Mouse (Mus musculus) hindbrain, embryonic 15.5 days (tissue): Measurements from ENCODE around the gene Edem2. TPM values are rescaled to one million over a fixed set of nuclear protein-coding genes. Genes with fewer than 3 reads are reported as not detected.
A peak's percentile ranks its signal among the peaks of the same experiment; 100 is the strongest.
"Not testable (repeated sequence)": the region's sequence is repeated elsewhere in the genome, so short reads cannot be mapped to it uniquely, and the experiment has no call there.

Experiments
- ATAC-seq: fragments of 200-750 bp; cut with Nextera tagmentation; 2 replicates; pipeline ENCODE4 v1.8.0; 2017; ENCODE audit warnings: low read depth, moderate number of reproducible peaks, moderate TSS enrichment; ENCODE audit not compliant: low FRiP score
- H3K27ac ChIP-seq: fragments of 300-500 bp; sonication (generic); replicated peaks from 2 replicates; pipeline ENCODE4 v1.5.1; 2015; ENCODE audit warnings: mild to moderate bottlenecking, inconsistent platforms
- H3K27me3 ChIP-seq: fragments of 300-500 bp; sonication (generic); 2 replicates; pipeline ENCODE4 v1.6.1; 2015; ENCODE audit warnings: control low read depth, inconsistent platforms
- H3K36me3 ChIP-seq: fragments of 300-500 bp; sonication (generic); 2 replicates; pipeline ENCODE4 v1.6.1; 2015; ENCODE audit warnings: control low read depth, inconsistent platforms
- H3K4me1 ChIP-seq: fragments of 300-500 bp; sonication (generic); replicated peaks from 2 replicates; pipeline ENCODE4 v1.6.1; 2015; ENCODE audit warnings: control low read depth, inconsistent platforms
- H3K4me2 ChIP-seq: fragments of 300-500 bp; sonication (generic); 2 replicates; pipeline ENCODE4 v1.6.1; 2015; ENCODE audit warnings: moderate library complexity, mild to moderate bottlenecking, inconsistent platforms
- H3K4me3 ChIP-seq: fragments of 300-500 bp; sonication (generic); 2 replicates; pipeline ENCODE4 v1.5.1; 2015; ENCODE audit warnings: mild to moderate bottlenecking, inconsistent platforms
- H3K9ac ChIP-seq: fragments of 300-500 bp; sonication (generic); 2 replicates; pipeline ENCODE4 v1.6.1; 2015; ENCODE audit warnings: inconsistent platforms
- H3K9me3 ChIP-seq: fragments of 300-500 bp; sonication (generic); 2 replicates; pipeline ENCODE4 v1.6.1; 2016; ENCODE audit warnings: control low read depth, inconsistent platforms
- WGBS: fragments of 180-500 bp; shearing (Covaris S2); methylation state at CpG from one replicate; pipeline ENCODE4 v1.1.7; 2015; 5-methylcytosine and 5-hydroxymethylcytosine counted together
- polyA plus RNA-seq: library from polyadenylated mRNA; unstranded; fragments of >200 nt; fragmentation: Nextera tagmentation; extraction: Ambion mirVana; gene quantifications from 2 replicates; pipeline ENCODE4 v1.2.1, GENCODE M21; 2015

The Edem2 gene
- polyA plus RNA-seq, 1 experiment from 2014 or later: 42.4 TPM

- H3K4me2 ChIP-seq: peak overlapping the region; percentile 84
- H3K4me3 ChIP-seq: peak overlapping the region; percentile 88
- ATAC-seq: peak; percentile 57
- H3K36me3 ChIP-seq: peaks cover 19% of the 10 kb centered on the region; the same call in 1 of the 2 replicates
- H3K4me1 ChIP-seq: peaks cover 15% of the 10 kb centered on the region
- H3K27me3 ChIP-seq: no peaks in the 10 kb centered on the region
- H3K9ac ChIP-seq: peak overlapping the region; percentile 81
- no peaks in the 10 kb centered on the region for H3K9me3 ChIP-seq
- WGBS: 5% methylated on average over 15 of the region's 15 CpGs
- peak overlapping the region; percentile 69 for H3K27ac ChIP-seq
Observed at GRCm38 (mm10) chr2:155728742-155729141, 533 bp downstream of the Edem2 start.

- no peaks in the 10 kb centered on the region for H3K27me3 ChIP-seq
- H3K4me2 ChIP-seq: peak overlapping the region; percentile 84
- H3K4me3 ChIP-seq: peak overlapping the region; percentile 88; the same call in 1 of the 2 replicates
- H3K9ac ChIP-seq: no peak overlapping the region
- WGBS: 82% methylated on average over 7 of the region's 7 CpGs
- H3K4me1 ChIP-seq: peaks cover 15% of the 10 kb centered on the region
- no peaks in the 10 kb centered on the region for H3K9me3 ChIP-seq
- no peak overlapping the region for H3K27ac ChIP-seq
- ATAC-seq: no peak
- peaks cover 21% of the 10 kb centered on the region; the same call in 1 of the 2 replicates for H3K36me3 ChIP-seq
Observed at GRCm38 (mm10) chr2:155727764-155728395, 1.4 kb downstream of the Edem2 start.

DNA sequence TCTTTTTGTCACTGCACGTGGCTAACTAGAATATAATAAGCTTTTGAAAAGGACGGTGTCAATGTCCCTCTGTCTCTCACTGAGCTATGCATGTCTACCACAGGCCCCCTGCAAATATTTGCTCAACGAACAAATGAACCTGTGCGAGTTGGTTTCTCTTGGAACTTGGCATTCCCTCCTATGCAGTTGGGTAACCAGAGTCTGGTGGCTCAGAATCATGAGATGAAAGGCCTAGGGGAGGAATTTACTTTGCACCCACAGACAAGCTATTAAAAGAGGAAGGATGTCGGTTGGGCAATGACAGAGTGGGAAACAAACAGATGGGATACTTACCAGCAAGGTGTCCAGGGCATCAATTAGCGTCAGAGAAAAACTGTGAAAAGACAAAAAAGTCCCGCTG is 3.0 kb downstream of the Edem2 start:
- no peak overlapping the region for H3K9ac ChIP-seq
- WGBS: 87% methylated on average over 7 of the region's 7 CpGs
- H3K27me3 ChIP-seq: no peaks in the 10 kb centered on the region
- no peaks in the 10 kb centered on the region for H3K9me3 ChIP-seq
- no peak for ATAC-seq
- H3K27ac ChIP-seq: no peak overlapping the region
- H3K4me3 ChIP-seq: no peak overlapping the region
- peaks cover 28% of the 10 kb centered on the region; the same call in 1 of the 2 replicates for H3K36me3 ChIP-seq
- peaks cover 15% of the 10 kb centered on the region for H3K4me1 ChIP-seq
- H3K4me2 ChIP-seq: no peak overlapping the region

DNA sequence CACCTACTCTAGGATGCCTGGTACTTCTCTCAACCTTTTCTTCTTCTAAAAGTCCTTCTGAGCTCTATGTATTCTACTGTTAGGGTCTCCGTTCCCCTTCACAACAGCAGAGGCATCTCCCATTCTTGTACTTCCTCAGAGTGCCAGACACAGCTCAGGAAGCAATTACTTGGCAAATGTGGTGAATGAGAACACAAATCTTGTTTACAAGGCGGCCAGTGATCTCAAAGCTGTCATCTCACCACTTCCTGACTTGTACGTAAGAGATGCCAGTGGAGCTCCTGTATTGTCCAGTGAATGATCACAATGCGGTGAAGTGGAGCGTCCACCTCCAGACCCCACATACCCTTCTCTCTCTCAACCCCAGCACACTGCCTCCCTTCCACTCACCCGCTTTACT is 4.7 kb downstream of the Edem2 start:
- WGBS: 92% methylated on average over 6 of the region's 6 CpGs
- H3K27ac ChIP-seq: no peak overlapping the region
- peaks cover 38% of the 10 kb centered on the region; the same call in 1 of the 2 replicates for H3K36me3 ChIP-seq
- peaks cover 15% of the 10 kb centered on the region for H3K4me1 ChIP-seq
- ATAC-seq: no peak
- H3K4me2 ChIP-seq: no peak overlapping the region
- H3K27me3 ChIP-seq: no peaks in the 10 kb centered on the region
- H3K9me3 ChIP-seq: no peaks in the 10 kb centered on the region
- H3K4me3 ChIP-seq: no peak overlapping the region
- no peak overlapping the region for H3K9ac ChIP-seq

- Histone ChIP-seq H3K36me3 (peaks cover 43% of the 10 kb centered on the region; the same call in 1 of the 2 replicates), H3K9me3 (no peaks in the 10 kb centered on the region), H3K4me2 (no peak overlapping the region), H3K9ac (no peak overlapping the region), H3K27ac (no peak overlapping the region), H3K27me3 (no peaks in the 10 kb centered on the region), H3K4me1 (peaks cover 15% of the 10 kb centered on the region), H3K4me3 (no peak overlapping the region)
- 84% methylated on average over 5 of the region's 5 CpGs for WGBS
- no peak for ATAC-seq
Observed at GRCm38 (mm10) chr2:155724036-155724435, 5.2 kb downstream of the Edem2 start.

DNA sequence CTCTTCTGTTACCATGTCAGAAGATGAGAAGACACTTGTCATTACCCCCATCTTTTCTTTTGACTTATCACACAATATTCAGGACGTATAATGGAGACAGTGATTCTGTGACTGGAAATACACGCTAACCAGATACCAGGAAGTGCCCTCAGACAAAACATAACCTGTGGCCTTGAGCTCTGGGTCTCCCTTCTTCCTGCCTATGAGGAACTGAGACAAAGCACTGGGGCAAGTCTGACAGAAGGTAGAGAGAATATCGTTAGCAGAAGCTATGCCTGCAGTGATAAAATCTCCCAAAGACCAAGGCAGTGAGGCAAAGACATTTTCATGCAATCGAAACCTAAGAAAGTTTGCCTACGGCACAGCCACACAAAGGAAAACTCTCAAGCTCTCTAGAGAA is 8.7 kb downstream of the Edem2 start:
- no peak for ATAC-seq
- Histone ChIP-seq H3K4me1 (no peaks in the 10 kb centered on the region), H3K4me3 (no peak overlapping the region), H3K9me3 (no peaks in the 10 kb centered on the region), H3K36me3 (peaks cover 60% of the 10 kb centered on the region), H3K27ac (no peak overlapping the region), H3K27me3 (no peaks in the 10 kb centered on the region), H3K4me2 (no peak overlapping the region), H3K9ac (no peak overlapping the region)
- 92% methylated on average over 5 of the region's 5 CpGs for WGBS

DNA sequence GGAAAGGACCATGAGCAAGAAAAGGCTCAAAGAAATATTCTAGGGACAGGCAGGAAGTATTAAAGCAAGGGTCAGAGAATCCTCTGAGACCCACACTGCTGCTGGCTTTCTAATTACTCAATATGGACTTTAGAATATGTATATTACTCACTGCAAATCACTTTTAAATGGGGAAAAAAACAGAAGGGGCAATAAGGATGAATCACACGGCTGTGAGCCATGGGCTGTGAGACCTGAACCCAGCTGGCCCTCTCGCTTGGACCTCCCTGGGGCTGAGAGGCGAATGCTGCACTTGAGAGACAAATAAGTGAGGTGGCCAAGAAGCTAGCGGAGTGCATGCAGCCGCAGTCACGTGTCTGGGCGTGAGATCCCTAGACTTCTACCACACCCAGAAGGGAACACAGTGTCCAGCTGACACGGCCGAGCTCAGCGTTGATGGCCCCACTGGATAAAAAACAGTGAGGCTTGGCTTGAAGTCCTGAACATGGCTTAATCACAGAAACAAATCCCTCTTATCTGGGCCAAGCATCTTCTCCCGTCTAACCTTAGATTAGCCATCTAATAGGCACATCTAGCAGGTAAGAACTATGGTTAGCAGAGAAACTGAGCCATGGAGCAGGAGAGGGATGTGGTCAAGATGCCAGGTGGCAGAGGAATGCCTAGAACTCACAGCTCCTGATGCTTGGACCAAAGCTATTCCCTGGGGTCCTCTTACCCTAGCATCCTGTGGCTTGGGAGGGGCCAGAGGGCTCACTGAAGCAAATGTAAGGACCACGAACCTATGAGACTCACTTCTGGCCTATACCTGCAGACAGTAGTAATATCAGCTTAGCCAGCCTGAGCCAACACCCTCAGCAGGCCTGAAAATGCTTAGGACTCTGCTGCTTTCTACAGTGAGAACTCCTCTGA is 11.9 kb downstream of the Edem2 start:
- ATAC-seq: no peak
- H3K4me1 ChIP-seq: no peaks in the 10 kb centered on the region
- H3K9ac ChIP-seq: no peak overlapping the region
- no peak overlapping the region for H3K4me2 ChIP-seq
- no peak overlapping the region for H3K4me3 ChIP-seq
- H3K9me3 ChIP-seq: no peaks in the 10 kb centered on the region
- peaks cover 63% of the 10 kb centered on the region for H3K36me3 ChIP-seq
- no peak overlapping the region for H3K27ac ChIP-seq
- WGBS: 90% methylated on average over 12 of the region's 12 CpGs
- H3K27me3 ChIP-seq: no peaks in the 10 kb centered on the region

DNA sequence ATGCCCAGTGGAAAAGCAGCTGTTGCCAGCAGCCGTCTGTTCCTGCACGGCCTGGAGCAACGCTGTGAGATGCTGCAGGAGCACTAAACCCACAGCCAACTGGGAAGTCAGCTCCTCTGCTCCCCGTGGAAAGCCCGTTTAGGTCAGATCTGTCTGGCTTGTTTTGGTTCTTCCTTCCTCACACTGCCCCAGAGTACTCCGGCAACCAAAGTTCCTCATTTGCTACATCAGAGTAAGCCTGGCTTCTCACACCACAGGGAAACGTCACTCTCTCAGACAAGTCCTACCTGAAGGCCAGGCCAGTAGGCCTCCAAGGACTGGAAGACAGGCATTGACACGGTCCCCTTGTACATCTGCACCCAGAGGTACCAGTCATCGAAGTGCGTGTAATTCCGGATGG is 18.7 kb downstream of the Edem2 start:
- no peak overlapping the region for H3K9ac ChIP-seq
- no peaks in the 10 kb centered on the region for H3K9me3 ChIP-seq
- no peak overlapping the region for H3K27ac ChIP-seq
- no peak overlapping the region for H3K4me2 ChIP-seq
- no peaks in the 10 kb centered on the region for H3K27me3 ChIP-seq
- H3K4me1 ChIP-seq: no peaks in the 10 kb centered on the region
- peaks cover 71% of the 10 kb centered on the region for H3K36me3 ChIP-seq
- WGBS: 89% methylated on average over 11 of the region's 11 CpGs
- ATAC-seq: no peak
- no peak overlapping the region for H3K4me3 ChIP-seq

DNA sequence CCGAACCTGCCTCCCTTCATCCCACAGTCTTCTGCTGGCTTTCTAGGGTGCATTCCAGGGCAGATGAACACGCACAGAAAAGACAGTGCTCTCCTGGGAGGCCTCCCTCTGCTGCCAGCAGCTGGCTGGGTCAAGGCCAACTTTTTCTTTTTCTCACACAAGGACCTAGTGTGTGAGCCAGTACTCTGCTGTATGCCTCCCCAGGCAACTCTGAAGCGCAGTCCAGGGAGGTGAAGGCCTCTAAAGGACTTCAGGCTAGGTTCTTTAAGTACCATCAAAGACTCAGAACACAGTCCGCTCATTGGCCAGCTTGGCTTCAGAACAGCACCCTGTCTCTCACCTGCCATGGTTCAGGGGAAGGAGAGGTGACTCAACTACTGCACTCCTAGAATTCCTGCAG is 22.0 kb downstream of the Edem2 start:
- Histone ChIP-seq H3K27ac (no peak overlapping the region), H3K4me3 (no peak overlapping the region)
- no peak for ATAC-seq

DNA sequence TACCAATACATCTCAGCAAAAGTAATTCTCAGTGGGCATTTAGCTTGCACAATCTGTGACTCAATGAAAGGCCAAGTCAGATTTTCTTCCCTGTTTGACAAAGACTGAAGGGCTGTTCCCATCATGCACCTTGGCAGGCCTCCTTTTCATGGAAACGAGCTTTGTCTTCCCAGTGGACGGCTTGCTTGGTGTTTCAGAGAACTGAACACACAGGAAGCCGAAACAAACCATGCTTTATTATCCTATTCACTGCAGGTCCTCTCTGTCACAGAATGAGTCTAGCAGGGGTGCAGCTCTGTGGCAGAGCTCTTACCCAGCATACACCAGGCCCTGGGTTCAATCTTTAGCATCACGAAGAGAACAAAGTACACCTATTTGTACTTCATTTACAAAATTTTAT is 25.6 kb downstream of the Edem2 start:
- Histone ChIP-seq H3K36me3 (peaks cover 43% of the 10 kb centered on the region; the same call in 1 of the 2 replicates), H3K4me3 (no peak overlapping the region), H3K27me3 (no peaks in the 10 kb centered on the region), H3K9me3 (no peaks in the 10 kb centered on the region), H3K9ac (no peak overlapping the region), H3K27ac (no peak overlapping the region), H3K4me2 (no peak overlapping the region), H3K4me1 (no peaks in the 10 kb centered on the region)
- no peak for ATAC-seq
- WGBS: 19% methylated on average over 4 of the region's 4 CpGs

More for the DNA sequence above, 22.0 kb downstream of the Edem2 start:
- Histone ChIP-seq H3K4me1 (no peaks in the 10 kb centered on the region), H3K9ac (no peak overlapping the region), H3K36me3 (peaks cover 61% of the 10 kb centered on the region), H3K27me3 (no peaks in the 10 kb centered on the region), H3K9me3 (no peaks in the 10 kb centered on the region), H3K4me2 (no peak overlapping the region)
- WGBS: 79% methylated on average over 4 of the region's 4 CpGs

DNA sequence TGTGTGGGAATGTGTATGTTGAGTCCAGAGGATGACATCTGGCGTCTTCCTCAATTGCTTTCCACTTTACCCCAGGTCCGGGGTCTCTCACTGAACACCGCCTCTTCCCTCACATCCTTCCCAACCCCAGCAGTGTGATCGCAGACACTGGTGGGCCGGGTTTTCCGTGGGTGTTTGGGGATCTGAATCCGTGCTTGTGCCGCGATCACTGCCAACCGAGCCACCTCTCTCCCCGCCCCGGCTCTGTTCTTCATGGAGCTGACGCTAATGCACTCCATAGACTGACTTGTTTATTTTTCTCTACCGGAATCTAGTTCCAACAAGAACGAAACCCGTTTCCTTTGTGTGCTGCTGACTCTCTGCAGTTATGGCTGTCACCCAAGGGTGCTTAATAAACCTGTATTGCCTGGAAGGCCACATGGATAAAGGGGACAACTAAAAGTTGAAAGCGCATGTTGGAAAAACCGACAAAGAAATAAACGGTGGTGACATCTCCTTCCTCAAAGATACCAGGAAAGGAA is 27.8 kb downstream of the Edem2 start:
- Histone ChIP-seq H3K27ac (no peak overlapping the region), H3K9me3 (no peaks in the 10 kb centered on the region), H3K9ac (no peak overlapping the region), H3K27me3 (no peaks in the 10 kb centered on the region), H3K4me3 (no peak overlapping the region), H3K4me1 (no peaks in the 10 kb centered on the region), H3K36me3 (peaks cover 31% of the 10 kb centered on the region; the same call in 1 of the 2 replicates), H3K4me2 (no peak overlapping the region)
- ATAC-seq: no peak
- WGBS: 95% methylated on average over 19 of the region's 19 CpGs

DNA sequence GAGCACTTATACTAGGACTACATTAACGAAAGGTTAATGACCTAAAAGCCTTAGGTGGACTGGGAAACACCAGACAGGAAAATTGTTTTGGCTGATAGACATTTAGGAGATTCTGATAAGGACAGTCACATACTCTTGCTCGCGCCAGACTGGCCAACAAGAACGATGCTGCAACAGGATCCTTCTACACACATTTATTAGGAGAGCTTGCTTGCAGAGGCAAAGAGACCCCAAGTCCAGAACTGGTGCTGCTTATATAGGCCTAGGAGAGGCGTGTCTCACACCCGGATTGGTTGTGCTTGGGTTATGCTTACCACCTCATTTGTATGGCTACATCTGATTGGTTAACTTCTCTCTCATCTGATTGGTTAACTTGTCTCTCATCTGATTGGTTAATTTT is 30.8 kb downstream of the Edem2 start:
- not testable (repeated sequence) for H3K4me1 ChIP-seq, ATAC-seq, H3K27ac ChIP-seq, H3K4me3 ChIP-seq, H3K4me2 ChIP-seq, H3K9me3 ChIP-seq, H3K9ac ChIP-seq, H3K27me3 ChIP-seq
- H3K36me3 ChIP-seq: peaks cover 21% of the 10 kb centered on the region; the same call in 1 of the 2 replicates
- 93% methylated on average over 6 of the region's 6 CpGs for WGBS
